Mouse (Mus musculus) bone marrow macrophage, adult 2 months (primary cell): ENCODE measurements around the gene Iglon5.

Experiments used
- CTCF ChIP-seq: IDR thresholded peaks from 2 replicates; pipeline ENCODE4 v1.5.1; 2012; ENCODE audit warnings: low read depth, mild to moderate bottlenecking, low read length, moderate library complexity
- POLR2A ChIP-seq: IDR thresholded peaks from 2 replicates; pipeline ENCODE4 v1.6.1; 2012; ENCODE audit warnings: mild to moderate bottlenecking, low read depth, low read length, borderline replicate concordance

DNA sequence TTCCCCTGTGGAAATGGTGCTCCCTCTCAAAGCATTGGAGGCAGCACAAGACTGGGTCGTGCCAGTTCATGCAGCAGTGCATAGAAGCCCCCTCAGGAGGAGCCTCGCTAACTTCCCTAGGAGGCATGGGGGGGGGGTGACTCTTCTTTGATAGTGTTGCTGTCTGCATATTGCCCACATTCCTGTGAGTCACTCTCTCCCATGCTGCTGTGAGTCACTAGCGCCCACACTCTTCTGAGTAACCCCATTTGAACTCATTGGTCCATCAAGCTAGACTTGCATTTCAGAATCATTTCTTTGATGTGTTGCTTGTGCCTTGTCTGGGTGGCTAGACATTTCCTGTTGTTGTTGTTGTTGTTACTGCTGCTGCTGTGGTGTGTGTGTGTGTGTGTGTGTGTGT, 8.7 kb downstream of the Iglon5 start:
- no peak for TF ChIP-seq POLR2A
- TF ChIP-seq CTCF = no peak
